Mouse (Mus musculus) left cerebral cortex, adult 18-20 months (tissue): Measurements from ENCODE around the gene Hoxc4. TPM values are rescaled to one million over a fixed set of nuclear protein-coding genes. Genes with fewer than 3 reads are reported as not detected.

Experiments
- DNase-seq, 2 experiments: peaks; one replicate each; pipeline ENCODE4 v3.0.0; 2021 to 2022; ENCODE audit warnings: low spot score in 2 of 2, mixed read lengths in 1 of 2
- long read RNA-seq, 2 experiments: library from polyadenylated mRNA; stranded (forward); transcript quantifications; one replicate each; pipeline ENCODE4 v2.0.0; 2021
- total RNA-seq, 2 experiments: library from RNA; stranded (reverse); gene quantifications; 2 replicates each; pipeline ENCODE4 v1.2.3; 2021

Hoxc4 gene
- not detected for total RNA-seq
- long read RNA-seq, experiment 1, result 0 reads
- long read RNA-seq, experiment 2, result 0 reads

DNA sequence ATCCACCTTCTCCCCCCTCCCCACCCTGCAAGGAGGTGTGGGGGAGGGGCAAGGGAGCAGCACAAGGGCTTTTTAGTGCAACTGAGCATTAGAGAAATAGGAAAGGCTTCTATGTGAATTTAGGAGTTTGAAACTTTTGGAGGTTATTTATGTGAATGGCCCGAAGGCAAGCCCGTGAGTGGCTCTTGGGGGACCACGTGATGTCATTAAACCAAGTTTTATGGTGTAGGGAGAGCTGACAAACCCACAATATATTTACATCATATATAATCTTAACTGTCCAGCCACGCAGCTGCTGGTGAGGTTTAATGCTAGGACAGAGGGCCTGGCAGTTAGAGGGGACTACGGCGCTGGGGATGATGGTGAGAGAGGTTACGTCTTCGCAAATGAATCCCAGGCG, at the start of gene Hoxc4:
Gene Hoxc4 (plus strand): TSS at position 299 of the 400 bp plus-strand sequence.
- DNase-seq, result no peak

DNA sequence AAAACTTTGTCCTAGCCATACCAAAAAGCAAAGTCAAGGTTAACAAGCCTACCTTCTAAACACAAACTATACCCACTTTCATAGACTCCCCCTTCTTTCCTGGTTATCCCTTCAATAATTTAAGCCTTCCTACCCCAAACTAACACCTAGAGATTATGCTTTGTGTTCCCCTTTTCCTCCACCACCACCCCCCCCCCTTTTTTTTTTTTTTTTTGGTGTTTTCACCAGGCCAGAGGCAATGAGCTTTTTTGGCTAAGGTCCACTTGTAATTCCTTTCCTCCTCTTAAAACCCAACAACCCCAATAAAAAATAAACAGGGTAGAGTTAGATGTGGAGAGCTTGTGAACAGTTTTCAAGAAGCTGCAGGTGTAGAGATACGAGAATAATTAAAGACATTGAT, 49.4 kb upstream of the Hoxc4 start:
- DNase-seq, result no peak

GRCm38 (mm10) chr15:102970740-102971139, 48.0 kb upstream of the Hoxc4 start:
- peak in 1 of 2 experiments; percentile 18 for DNase-seq

- no peak for DNase-seq
Measured at GRCm38 (mm10) chr15:102972254-102972653, 46.5 kb upstream of the Hoxc4 start.

DNA sequence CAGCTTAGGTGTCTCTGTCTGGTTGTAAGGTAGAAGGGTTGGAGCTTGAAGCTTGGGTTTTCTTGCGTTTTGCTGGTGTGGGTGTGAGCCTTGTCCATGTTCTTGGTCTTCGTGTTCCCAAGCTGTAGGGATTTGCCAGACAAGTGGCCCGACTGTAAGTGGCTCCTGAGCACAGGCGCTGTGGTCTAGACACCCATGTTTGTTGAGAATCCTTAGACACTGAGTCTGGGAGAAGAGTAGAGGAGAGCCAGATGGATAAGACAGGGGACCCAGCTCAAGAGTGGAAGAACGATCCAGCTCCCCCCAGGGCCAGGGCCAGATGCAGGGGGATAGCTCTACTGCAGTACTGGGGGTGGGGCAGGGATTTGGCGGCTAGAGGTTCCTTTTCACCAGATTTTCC, 46.0 kb upstream of the Hoxc4 start:
- no peak for DNase-seq

- DNase-seq, result no peak
Measured at GRCm38 (mm10) chr15:102975034-102975433, 43.7 kb upstream of the Hoxc4 start.

DNA sequence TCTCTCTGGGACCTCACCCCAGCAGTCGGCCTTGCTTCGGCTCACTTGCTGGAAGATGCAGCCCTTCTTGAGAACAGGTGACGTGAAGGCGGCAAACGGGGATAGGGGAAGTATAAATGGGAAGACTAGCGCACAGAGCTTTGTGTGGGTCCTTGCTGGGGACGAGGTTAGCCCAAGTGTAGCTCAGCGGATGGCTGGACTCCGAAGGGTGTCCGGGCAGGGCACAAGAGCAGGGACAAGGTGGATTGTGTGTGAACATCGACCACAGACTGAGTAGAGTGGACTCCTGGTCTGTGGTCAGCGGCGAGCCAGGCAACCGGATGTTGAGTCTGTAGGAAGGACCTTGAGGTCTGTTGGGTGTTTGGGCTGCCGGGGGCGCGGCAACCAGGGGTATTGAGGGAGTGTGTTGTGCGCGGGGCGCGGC, 43.0 kb upstream of the Hoxc4 start:
- DNase-seq, result no peak

DNA sequence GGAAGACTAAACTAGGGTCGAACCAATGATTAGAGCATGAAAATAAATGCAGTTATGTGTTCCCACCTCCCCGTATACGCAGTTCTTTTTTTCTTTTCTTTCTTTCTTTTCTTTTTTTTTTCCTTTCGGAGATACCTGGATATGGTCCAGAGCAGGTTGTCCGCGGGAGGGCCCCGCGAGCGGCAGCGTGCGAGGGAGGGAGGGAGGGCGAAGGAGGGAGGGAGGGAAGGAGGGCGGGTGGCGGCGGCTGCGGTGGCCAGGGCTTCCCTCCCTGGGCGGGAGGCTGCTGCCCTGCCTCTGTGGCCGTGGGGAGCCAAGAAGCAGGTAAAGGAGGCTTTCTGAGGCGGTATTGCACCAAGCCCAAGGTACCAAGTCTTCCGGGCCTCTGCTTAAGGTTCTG, 42.6 kb upstream of the Hoxc4 start, which contains the start of gene Hoxc9:
Gene Hoxc9 (plus strand): TSS at position 269 of the 400 bp plus-strand sequence.
- DNase-seq, result no peak

GRCm38 (mm10) chr15:102976631-102977422, 41.9 kb upstream of the Hoxc4 start:
- no peak for DNase-seq

DNA sequence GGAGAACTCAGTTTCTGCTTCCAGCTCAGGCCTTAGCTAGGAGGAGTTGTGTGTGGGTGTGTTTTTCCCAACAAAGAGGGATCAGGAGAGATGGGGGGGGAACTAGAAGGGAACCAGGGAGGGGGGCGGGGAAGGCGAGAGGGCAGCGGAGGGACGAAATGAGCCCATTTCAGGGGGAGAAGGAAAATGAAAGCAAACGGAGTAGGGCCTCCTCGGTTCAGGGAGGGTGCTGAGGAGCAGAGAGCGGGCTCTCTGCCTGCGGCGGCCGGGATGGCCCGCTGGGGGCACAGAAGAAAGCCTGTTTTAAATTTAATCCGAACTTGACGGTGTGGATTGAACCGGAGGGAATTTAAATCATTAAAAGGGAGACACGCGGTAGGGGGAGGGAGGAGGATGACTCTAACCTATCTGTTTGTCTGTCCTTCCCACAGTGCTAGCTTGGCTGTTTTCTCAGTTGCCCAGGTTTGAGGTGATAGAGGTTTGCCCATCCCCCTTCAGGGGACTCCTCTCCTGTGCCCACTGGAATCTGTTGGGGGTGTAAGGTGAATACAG, 41.2 kb upstream of the Hoxc4 start:
- no peak for DNase-seq

DNA sequence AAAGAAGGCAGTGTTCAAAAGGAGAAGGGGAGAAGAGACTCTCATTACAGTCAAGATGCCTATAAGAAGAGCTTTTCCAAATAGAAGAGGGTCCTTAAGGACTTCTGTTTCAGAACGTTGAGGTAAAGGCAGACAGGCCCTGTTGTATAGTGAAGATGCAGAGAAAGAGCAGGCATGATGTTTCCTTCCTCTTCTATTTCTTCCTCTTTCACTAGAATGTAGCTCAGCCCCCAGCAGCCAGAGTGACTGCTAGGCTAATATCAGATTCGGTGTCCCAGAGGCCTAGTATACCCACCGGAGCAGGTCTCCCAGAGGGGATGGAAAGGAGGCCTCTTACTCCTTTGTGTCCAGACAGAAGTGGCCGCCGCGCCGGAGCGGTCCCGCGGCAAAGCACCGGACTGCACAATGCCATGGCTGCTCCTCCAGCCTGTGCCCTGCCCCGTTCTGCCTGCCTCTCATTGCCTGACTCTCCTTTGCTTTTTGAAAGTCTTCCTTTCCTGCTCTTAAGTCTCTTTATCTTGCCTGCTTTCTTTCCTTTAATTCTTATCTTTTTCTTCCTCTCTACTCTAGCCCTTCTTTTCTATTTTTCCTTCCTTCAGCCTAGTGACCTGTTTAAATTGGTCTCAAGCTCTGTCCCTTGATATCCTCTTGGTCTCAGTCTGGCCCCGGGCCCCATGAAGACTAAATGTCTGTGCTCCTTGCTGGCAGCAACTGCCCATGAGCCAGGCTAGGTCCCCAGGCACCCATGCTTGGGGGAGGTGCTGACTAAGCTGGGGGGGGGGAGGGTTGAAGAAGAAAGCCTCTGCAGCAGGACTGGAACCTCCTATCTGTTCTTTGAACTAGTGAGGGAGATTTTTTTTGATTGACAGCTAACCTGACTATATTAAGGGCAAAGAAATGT, 39.9 kb upstream of the Hoxc4 start:
- DNase-seq, result no peak

GRCm38 (mm10) chr15:102979936-102980335, 38.8 kb upstream of the Hoxc4 start:
- no peak for DNase-seq

DNA sequence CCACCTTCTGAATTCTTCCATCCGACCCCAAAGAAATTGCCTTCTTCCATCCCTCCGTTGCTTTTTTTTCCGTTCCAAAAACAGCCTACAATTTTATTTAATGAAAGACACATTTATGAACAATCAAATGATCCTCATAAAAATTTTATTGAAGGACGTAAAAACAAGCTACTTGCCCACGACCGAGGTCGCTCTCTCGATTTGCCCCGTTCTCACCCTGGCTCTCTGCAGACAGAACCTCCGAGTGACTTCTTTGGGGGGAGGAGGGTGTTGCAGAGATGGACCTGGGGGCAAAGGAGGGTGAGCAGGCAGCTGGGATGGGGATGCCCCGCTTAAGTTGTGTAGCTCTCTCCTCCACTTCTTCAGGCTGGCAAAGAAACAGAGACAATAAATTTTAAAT, 38.4 kb upstream of the Hoxc4 start:
- DNase-seq, result no peak

DNA sequence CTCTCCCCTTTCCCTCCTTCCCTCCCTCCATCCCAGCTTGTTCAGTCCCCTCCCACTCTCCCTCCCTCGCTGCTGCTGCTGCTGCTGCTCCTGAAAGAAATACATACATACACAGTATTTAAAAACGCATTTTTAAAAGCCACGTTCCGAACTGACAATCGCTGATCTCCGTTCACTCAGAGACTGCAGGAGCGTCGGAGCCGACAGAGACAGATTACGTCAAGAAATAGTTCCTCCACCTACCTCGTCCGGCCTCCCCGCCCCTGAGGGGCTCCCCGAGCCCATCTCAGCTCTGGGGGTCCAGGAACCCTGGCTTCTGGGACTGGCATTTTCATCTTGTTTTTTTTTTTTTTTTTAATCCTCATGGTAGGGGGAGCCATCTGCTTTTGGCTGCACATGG, 37.8 kb upstream of the Hoxc4 start:
- no peak for DNase-seq

- no peak for DNase-seq
Measured at GRCm38 (mm10) chr15:102981379-102982288, 37.1 kb upstream of the Hoxc4 start.

- DNase-seq, result no peak
Measured at GRCm38 (mm10) chr15:102983716-102984115, 35.0 kb upstream of the Hoxc4 start.

- no peak for DNase-seq
Measured at GRCm38 (mm10) chr15:102984521-102984920, 34.2 kb upstream of the Hoxc4 start.

DNA sequence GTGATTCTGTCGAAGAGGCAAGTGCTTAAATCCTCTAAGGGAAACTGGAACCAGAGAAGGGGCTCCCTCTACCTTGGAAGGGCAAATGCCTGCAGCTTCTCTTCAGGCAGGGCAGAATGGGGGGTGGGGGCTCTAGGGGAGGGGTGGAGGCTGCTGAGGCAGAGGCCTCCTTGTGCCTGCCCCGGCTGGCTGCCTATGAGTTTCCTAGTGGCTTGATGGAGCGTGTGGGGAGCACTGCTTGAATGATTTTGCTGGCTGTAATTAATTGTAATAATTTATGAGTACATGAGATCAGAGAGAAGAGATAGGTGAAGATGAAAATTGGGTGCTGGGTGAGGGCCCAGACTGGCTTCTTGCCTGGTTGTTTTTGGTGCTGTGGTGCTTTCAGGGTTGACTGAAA, 33.8 kb upstream of the Hoxc4 start:
- DNase-seq, result no peak

DNA sequence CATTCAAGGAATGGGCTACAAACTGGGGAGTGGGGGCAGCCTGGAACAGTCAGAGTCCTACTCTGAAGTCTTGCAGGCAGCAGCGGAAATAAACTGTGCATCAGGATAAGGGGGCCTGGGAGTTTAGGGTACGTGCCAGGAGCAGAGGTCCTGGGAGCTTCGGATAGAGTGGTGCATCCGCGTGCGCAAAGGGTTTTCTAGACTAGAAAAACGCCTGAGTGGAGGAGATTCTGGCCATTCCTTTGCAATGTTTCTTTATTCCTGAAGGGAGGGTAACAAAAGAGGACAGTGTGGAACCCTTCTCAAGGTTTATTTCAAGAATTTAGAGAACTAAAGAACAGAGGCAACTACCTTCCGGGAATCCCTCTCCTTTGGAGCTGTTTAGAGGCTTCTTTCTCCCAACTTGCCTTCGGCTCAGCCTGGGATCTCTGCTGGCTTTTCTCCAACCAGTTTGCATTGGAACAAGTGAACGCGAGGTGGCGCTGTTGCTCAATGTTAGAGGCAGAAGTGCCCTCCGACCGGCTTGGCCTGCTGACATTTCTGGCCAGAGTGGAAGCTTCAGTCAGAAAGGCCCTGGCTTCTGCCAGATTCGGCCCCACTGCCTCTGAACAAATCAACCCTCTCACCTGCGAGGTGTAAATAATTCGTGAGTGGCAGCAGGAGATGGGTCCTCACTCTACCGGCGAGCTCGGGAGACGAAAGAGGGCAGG, 31.5 kb upstream of the Hoxc4 start:
- DNase-seq, result peak; percentile 82 to 93

DNA sequence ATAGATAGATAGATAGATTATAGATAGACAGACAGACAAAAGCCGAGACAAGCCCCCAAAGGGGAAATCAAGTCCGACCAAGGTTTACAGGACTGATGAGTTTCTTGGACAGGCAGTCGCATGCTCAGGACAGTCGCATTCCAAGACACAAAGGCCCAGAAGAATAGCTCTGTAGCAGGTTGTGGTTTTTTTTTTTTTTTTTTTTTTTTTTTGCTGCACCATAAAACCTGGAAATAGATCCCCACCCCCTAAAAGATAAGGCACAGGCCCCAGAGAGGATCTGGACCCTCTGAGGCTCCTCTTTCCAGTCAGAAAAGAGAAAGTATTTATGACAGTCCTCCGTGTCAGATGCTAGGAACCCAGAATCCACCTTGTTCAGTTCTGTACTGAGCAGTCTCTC, 30.7 kb upstream of the Hoxc4 start:
- no peak for DNase-seq
